Mouse (Mus musculus) testis, adult 2 months (tissue): Measurements from ENCODE around the gene Unc13c. TPM values are rescaled to one million over a fixed set of nuclear protein-coding genes. Genes with fewer than 3 reads are reported as not detected.

ENCODE experiments used
- H3K27ac ChIP-seq: fragments of 200-500 bp; 2 replicates; pipeline ENCODE4 v1.5.1; 2012; ENCODE audit warnings: low read depth, low read length; ENCODE audit not compliant: control insufficient read depth, insufficient read depth
- H3K27me3 ChIP-seq: fragments of 200-500 bp; 2 replicates; pipeline ENCODE4 v1.6.1; 2012; ENCODE audit warnings: mild to moderate bottlenecking, low read length, moderate library complexity; ENCODE audit not compliant: control insufficient read depth, insufficient read depth
- H3K36me3 ChIP-seq: fragments of 200-500 bp; 2 replicates; pipeline ENCODE4 v1.6.1; 2012; ENCODE audit warnings: mild to moderate bottlenecking, low read length; ENCODE audit not compliant: control insufficient read depth, insufficient read depth
- H3K4me1 ChIP-seq: fragments of 200-500 bp; 2 replicates; pipeline ENCODE4 v1.6.1; 2012; ENCODE audit warnings: low read length; ENCODE audit not compliant: control insufficient read depth, insufficient read depth
- H3K4me3 ChIP-seq: fragments of 200-500 bp; 2 replicates; pipeline ENCODE4 v1.5.1; 2012; ENCODE audit warnings: low read depth, mild to moderate bottlenecking, low read length, moderate library complexity, mixed read lengths; ENCODE audit not compliant: control insufficient read depth
- CTCF ChIP-seq: fragments of 200-500 bp; IDR thresholded peaks from 2 replicates; pipeline ENCODE4 v1.5.1; 2012; ENCODE audit warnings: low read depth, mild to moderate bottlenecking, inconsistent platforms, low read length, moderate library complexity; ENCODE audit not compliant: control insufficient read depth, insufficient read depth, insufficient replicate concordance
- POLR2A ChIP-seq: fragments of 200-500 bp; IDR thresholded peaks from 2 replicates; pipeline ENCODE4 v1.6.1; 2012; ENCODE audit warnings: low read depth, mild to moderate bottlenecking, inconsistent platforms, low read length, moderate library complexity; ENCODE audit not compliant: control insufficient read depth
- polyA plus RNA-seq: library from polyadenylated mRNA; depleted of rRNA; stranded (reverse); fragments of >200 nt; gene quantifications from 2 replicates; pipeline ENCODE4 v1.2.3, GENCODE M21; 2012

The Unc13c gene
- polyA plus RNA-seq, 1 experiment, result 0.07 TPM

GRCm38 (mm10) chr9:73927276-73927675, 41.5 kb downstream of the Unc13c start:
- Histone ChIP-seq H3K4me3 (no peak overlapping the region; the same call in 1 of the 2 replicates), H3K27me3 (no peaks in the 10 kb centered on the region), H3K36me3 (no peaks in the 10 kb centered on the region), H3K27ac (no peak overlapping the region), H3K4me1 (no peaks in the 10 kb centered on the region)
- TF ChIP-seq CTCF, result no peak
- no peak for TF ChIP-seq POLR2A

- no peak overlapping the region for H3K4me3 ChIP-seq
- H3K4me1 ChIP-seq, result no peaks in the 10 kb centered on the region
Observed at GRCm38 (mm10) chr9:73922449-73923115, 46.2 kb downstream of the Unc13c start.

GRCm38 (mm10) chr9:73905959-73906358, 62.8 kb downstream of the Unc13c start:
- H3K4me3 ChIP-seq, result no peak overlapping the region

More at GRCm38 (mm10) chr9:73922449-73923115, 46.2 kb downstream of the Unc13c start:
- TF ChIP-seq POLR2A (no peak), CTCF (no peak)
- H3K27me3 ChIP-seq, result no peaks in the 10 kb centered on the region
- H3K27ac ChIP-seq, result no peak overlapping the region
- H3K36me3 ChIP-seq, result no peaks in the 10 kb centered on the region

GRCm38 (mm10) chr9:73898516-73898915, 70.2 kb downstream of the Unc13c start:
- TF ChIP-seq CTCF, result no peak
- no peak for TF ChIP-seq POLR2A
- no peak overlapping the region for H3K27ac ChIP-seq
- H3K4me1 ChIP-seq, result no peaks in the 10 kb centered on the region
- no peaks in the 10 kb centered on the region for H3K27me3 ChIP-seq
- no peaks in the 10 kb centered on the region for H3K36me3 ChIP-seq
- H3K4me3 ChIP-seq, result no peak overlapping the region

More at GRCm38 (mm10) chr9:73905959-73906358, 62.8 kb downstream of the Unc13c start:
- Histone ChIP-seq H3K27me3 (no peaks in the 10 kb centered on the region), H3K4me1 (no peaks in the 10 kb centered on the region), H3K27ac (no peak overlapping the region), H3K36me3 (no peaks in the 10 kb centered on the region)
- TF ChIP-seq POLR2A, result no peak
- TF ChIP-seq CTCF, result no peak

- no peak overlapping the region for H3K27ac ChIP-seq
- TF ChIP-seq POLR2A, result no peak
- TF ChIP-seq CTCF, result no peak
- H3K4me1 ChIP-seq, result no peaks in the 10 kb centered on the region
- no peak overlapping the region for H3K4me3 ChIP-seq
- H3K36me3 ChIP-seq, result no peaks in the 10 kb centered on the region
- no peaks in the 10 kb centered on the region for H3K27me3 ChIP-seq
Observed at GRCm38 (mm10) chr9:73896210-73896609, 72.6 kb downstream of the Unc13c start.

GRCm38 (mm10) chr9:73883587-73883986, 85.2 kb downstream of the Unc13c start:
- Histone ChIP-seq H3K4me3 (no peak overlapping the region), H3K36me3 (no peaks in the 10 kb centered on the region), H3K27ac (no peak overlapping the region), H3K4me1 (no peaks in the 10 kb centered on the region), H3K27me3 (no peaks in the 10 kb centered on the region)
- TF ChIP-seq POLR2A (no peak), CTCF (no peak)

- H3K36me3 ChIP-seq, result no peaks in the 10 kb centered on the region
- no peaks in the 10 kb centered on the region for H3K4me1 ChIP-seq
- H3K27ac ChIP-seq, result no peak overlapping the region
- no peaks in the 10 kb centered on the region for H3K27me3 ChIP-seq
- no peak overlapping the region for H3K4me3 ChIP-seq
- TF ChIP-seq CTCF (no peak), POLR2A (no peak)
Observed at GRCm38 (mm10) chr9:73883143-73883542, 85.6 kb downstream of the Unc13c start.
